Mouse (Mus musculus): Measurements from ENCODE around the gene Tor1b. TPM values are rescaled to one million over a fixed set of nuclear protein-coding genes. Genes with fewer than 3 reads are reported as not detected.
"Not testable (repeated sequence)": the region's sequence is repeated elsewhere in the genome, so short reads cannot be mapped to it uniquely, and the experiment has no call there.

Tor1b gene
- polyA plus RNA-seq, 1 experiment = 27.1 TPM

DNA sequence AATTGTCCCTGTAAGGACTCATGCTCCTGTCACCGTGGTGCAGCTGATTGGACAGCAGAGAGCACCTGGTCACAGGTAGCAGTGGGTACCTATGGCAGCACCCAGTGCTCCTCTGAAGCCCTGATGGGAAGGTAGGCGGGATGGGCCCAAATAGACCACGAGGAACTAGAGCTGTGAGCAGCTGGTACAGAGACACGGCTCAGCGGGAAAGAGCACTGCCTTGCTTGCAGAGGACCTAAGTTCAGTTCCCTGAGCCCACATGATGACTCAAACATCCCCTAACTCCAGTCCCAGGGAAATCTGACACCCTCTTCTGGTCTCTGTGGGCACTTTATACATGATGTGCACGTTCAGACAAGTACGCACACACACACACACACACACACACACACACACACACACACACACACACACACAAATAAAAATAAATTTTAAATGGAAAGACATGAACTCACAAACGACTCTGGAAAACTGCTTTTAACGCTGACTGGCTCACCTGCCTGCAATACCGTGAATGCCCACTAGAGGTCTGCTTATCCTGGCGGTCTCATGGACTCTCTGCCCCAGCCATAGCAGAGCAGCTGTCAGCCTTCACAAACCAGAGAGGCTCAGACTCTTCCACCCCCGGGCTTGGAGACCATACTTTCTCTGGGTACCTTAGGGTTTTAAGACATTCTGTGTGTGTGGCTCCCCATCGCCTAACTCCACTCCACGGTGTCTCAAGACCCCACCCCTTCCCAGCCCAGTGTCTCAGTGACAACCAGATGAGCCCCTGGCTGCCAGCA lies 24.7 kb upstream of the Tor1b start:
- H3K4me3 ChIP-seq = no peak overlapping the region
- no peak for TF ChIP-seq REST (IDR thresholded peaks at IDR 0.05; ENCODE audit: insufficient read depth, insufficient read length)
- no peak for TF ChIP-seq TCF3 (IDR thresholded peaks at IDR 0.05; ENCODE audit: insufficient read length, low read depth)
- no peak for TF ChIP-seq CEBPB (IDR thresholded peaks at IDR 0.05; ENCODE audit: insufficient read depth, poor library complexity, severe bottlenecking)
- TF ChIP-seq USF1 (IDR thresholded peaks at IDR 0.05; ENCODE audit: low read depth) = no peak
- no peak for TF ChIP-seq E2F4 (IDR thresholded peaks at IDR 0.05; ENCODE audit: insufficient read depth)
- no peak for TF ChIP-seq POLR2AphosphoS2 (IDR thresholded peaks at IDR 0.05; ENCODE audit: insufficient read length, low read depth)
- TF ChIP-seq MAX (IDR thresholded peaks at IDR 0.05; ENCODE audit: low read depth) = no peak
- no peak for TF ChIP-seq POLR2A (IDR thresholded peaks at IDR 0.05; ENCODE audit: insufficient read length, low read depth)
- TF ChIP-seq MYOD1 (IDR thresholded peaks at IDR 0.05; ENCODE audit: control insufficient read depth in 1 of 3, insufficient read length in 2 of 3, low read depth in 2 of 3) = peak; percentile 16 to 71 (median 62)
- no peak for TF ChIP-seq SRF (IDR thresholded peaks at IDR 0.05; ENCODE audit: control insufficient read depth, insufficient read length, low read depth)
- peak in 2 of 3 experiments; percentile 65 for TF ChIP-seq MYOG (IDR thresholded peaks at IDR 0.05; ENCODE audit: control insufficient read depth in 1 of 3, insufficient read depth in 1 of 3, insufficient read length in 2 of 3, low read depth in 2 of 3)
- TF ChIP-seq TCF12 (IDR thresholded peaks at IDR 0.05; ENCODE audit: insufficient read depth, poor library complexity, severe bottlenecking) = no peak
- H3K27me3 ChIP-seq (ENCODE audit: control insufficient read depth, insufficient read depth, insufficient read length) = no peaks in the 10 kb centered on the region
- H3K36me3 ChIP-seq (ENCODE audit: control insufficient read depth, insufficient read depth) = no peaks in the 10 kb centered on the region
- no peak overlapping the region for H3ac ChIP-seq (ENCODE audit: control insufficient read depth, insufficient read length)
- H3K79me2 ChIP-seq (ENCODE audit: control insufficient read depth, insufficient read depth) = no peaks in the 10 kb centered on the region
- H3K4me2 ChIP-seq (ENCODE audit: low read depth) = peak overlapping the region; percentile 93

DNA sequence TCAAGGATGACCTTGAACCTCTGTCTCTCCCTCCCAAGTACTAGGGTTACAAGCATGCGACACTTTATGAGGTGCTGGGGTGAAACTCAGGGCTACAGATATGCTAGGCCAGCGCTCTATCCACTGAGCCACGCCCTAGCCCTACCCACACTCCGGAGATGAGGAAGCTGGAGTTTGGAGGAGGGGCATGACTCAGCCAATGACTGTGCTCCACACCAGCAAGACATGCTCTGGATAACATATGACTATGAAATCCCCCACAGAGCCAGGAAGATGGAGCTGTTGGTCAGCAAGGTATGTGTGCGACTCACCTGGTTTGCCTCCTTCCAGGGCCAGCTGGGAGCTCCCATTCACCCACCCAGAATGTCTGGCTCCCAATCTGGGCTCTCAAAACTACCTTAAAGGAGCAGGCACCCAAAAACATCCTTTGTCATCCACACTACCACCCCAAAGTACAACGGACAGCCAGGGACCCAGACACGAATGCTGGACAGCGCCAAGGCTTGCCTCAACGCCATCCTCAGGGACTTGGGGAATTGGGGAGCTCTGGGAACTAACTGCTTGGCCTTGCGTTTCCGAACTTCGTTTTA lies 23.8 kb upstream of the Tor1b start:
- H3K36me3 ChIP-seq (ENCODE audit: control insufficient read depth, insufficient read depth) = no peaks in the 10 kb centered on the region
- no peak overlapping the region for H3ac ChIP-seq (ENCODE audit: control insufficient read depth, insufficient read length)
- no peaks in the 10 kb centered on the region for H3K27me3 ChIP-seq (ENCODE audit: control insufficient read depth, insufficient read depth, insufficient read length)
- peak overlapping the region; percentile 93 for H3K4me2 ChIP-seq (ENCODE audit: low read depth)
- TF ChIP-seq MYOD1 (IDR thresholded peaks at IDR 0.05; ENCODE audit: control insufficient read depth in 1 of 3, insufficient read length in 2 of 3, low read depth in 2 of 3) = no peak
- no peak for TF ChIP-seq MAX (IDR thresholded peaks at IDR 0.05; ENCODE audit: low read depth)
- TF ChIP-seq REST (IDR thresholded peaks at IDR 0.05; ENCODE audit: insufficient read depth, insufficient read length) = peak; percentile 87
- H3K79me2 ChIP-seq (ENCODE audit: control insufficient read depth, insufficient read depth) = no peaks in the 10 kb centered on the region
- peak overlapping the region; percentile 25 for H3K4me3 ChIP-seq

DNA sequence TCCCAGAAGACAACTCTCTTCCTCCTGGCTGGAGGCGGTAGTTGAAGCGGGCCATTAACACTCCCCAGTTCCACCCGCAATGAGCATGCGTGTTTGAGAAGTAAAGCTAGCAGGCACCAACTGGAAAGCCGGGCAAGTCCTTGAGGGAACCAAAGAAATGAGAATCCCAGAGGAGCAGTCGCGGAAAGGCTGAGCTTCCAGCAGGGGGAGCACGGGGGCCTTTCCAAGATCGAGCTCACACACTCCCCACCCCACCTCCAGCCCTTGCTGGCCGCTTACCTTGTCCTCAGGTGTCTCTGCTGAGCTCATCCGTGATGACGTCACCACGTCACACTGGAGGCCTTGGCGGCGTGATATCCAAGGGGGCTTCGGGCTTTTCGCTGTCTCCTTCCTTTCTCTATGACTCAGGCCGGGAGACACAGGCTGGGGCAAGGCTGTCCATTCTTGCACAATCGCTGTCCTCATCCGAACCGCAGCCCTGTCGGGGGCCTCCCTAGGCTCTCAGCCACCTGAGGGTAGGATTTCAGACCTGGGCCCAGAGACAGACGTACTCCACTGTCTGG lies 23.2 kb upstream of the Tor1b start, which contains the start of gene Ptges:
Gene Ptges, minus strand, starts transcription at position 381 of the 563 bp plus-strand sequence.
- no peaks in the 10 kb centered on the region for H3K36me3 ChIP-seq (ENCODE audit: control insufficient read depth, insufficient read depth)

DNA sequence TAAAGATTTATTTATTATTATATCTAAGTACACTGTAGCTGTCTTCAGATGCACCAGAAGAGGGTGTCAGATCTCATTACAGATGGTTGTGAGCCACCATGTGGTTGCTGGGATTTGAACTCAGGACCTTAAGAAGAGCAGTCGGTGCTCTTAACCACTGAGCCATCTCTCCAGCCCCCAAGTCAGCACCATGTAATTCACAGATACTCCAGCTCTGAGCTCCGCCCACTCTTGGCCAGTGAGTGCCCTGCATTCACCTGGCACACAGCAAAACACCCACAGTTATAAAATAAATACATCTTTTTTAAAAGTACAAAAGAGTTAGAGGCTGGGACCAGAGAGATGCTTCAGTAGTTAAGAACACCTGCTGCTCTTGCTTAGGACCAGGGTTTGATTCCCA lies 21.9 kb upstream of the Tor1b start:
- not testable (repeated sequence) for H3K79me2 ChIP-seq (ENCODE audit: control insufficient read depth, insufficient read depth); H3K36me3 ChIP-seq (ENCODE audit: control insufficient read depth, insufficient read depth); H3K4me3 ChIP-seq; H3K4me2 ChIP-seq (ENCODE audit: low read depth); H3K27me3 ChIP-seq (ENCODE audit: control insufficient read depth, insufficient read depth, insufficient read length); H3ac ChIP-seq (ENCODE audit: control insufficient read depth, insufficient read length)

More for the DNA sequence above, 23.2 kb upstream of the Tor1b start, which contains the start of gene Ptges:
- Histone ChIP-seq H3K4me3 (peak within 1 kb of the TSS; percentile 25), H3K27me3 (ENCODE audit: control insufficient read depth, insufficient read depth, insufficient read length) (no peaks in the 10 kb centered on the region), H3K79me2 (ENCODE audit: control insufficient read depth, insufficient read depth) (no peaks in the 10 kb centered on the region), H3ac (ENCODE audit: control insufficient read depth, insufficient read length) (no peak within 1 kb of the TSS), H3K4me2 (ENCODE audit: low read depth) (peak within 1 kb of the TSS; percentile 93)
- TF ChIP-seq CEBPB (IDR thresholded peaks at IDR 0.05; ENCODE audit: insufficient read depth, poor library complexity, severe bottlenecking) (peak; percentile 94), MYOG (IDR thresholded peaks at IDR 0.05; ENCODE audit: control insufficient read depth in 1 of 3, insufficient read depth in 1 of 3, insufficient read length in 2 of 3, low read depth in 2 of 3) (no peak)

DNA sequence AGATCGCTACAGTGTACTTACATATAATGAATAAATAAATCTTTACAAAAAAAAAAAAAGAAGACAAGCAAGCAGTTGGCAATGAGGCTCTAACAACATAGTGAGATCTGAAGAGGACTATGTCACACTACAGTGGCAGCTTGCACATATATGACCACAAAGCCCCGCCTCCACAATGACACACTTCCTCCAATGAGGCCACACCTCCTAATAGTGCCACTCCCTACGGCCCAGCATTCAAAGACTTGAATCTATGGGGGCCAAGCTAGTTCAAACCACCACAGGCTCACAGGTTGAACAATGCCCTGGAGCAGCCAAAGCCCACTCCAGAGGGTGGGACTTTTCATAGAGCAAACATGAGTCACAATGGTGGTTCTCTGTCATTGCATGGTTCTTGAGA lies 20.8 kb upstream of the Tor1b start:
- H3K4me3 ChIP-seq = no peak overlapping the region
- no peaks in the 10 kb centered on the region for H3K36me3 ChIP-seq (ENCODE audit: control insufficient read depth, insufficient read depth)
- no peaks in the 10 kb centered on the region for H3K27me3 ChIP-seq (ENCODE audit: control insufficient read depth, insufficient read depth, insufficient read length)
- H3K79me2 ChIP-seq (ENCODE audit: control insufficient read depth, insufficient read depth) = no peaks in the 10 kb centered on the region
- H3K4me2 ChIP-seq (ENCODE audit: low read depth) = no peak overlapping the region
- no peak for TF ChIP-seq TCF3 (IDR thresholded peaks at IDR 0.05; ENCODE audit: insufficient read length, low read depth)
- no peak for TF ChIP-seq USF1 (IDR thresholded peaks at IDR 0.05; ENCODE audit: low read depth)
- TF ChIP-seq CEBPB (IDR thresholded peaks at IDR 0.05; ENCODE audit: insufficient read depth, poor library complexity, severe bottlenecking) = no peak
- no peak for TF ChIP-seq MYOG (IDR thresholded peaks at IDR 0.05; ENCODE audit: control insufficient read depth in 1 of 3, insufficient read depth in 1 of 3, insufficient read length in 2 of 3, low read depth in 2 of 3)
- TF ChIP-seq TCF12 (IDR thresholded peaks at IDR 0.05; ENCODE audit: insufficient read depth, poor library complexity, severe bottlenecking) = no peak
- H3ac ChIP-seq (ENCODE audit: control insufficient read depth, insufficient read length) = no peak overlapping the region

All from myocyte (in vitro differentiated cells).